Mouse (Mus musculus): Measurements from ENCODE around the gene Mylpf.

- TF ChIP-seq TAL1 (conservative IDR thresholded peaks at IDR 0.05; ENCODE audit: low read depth, low read length) (no peak), CTCF (IDR thresholded peaks at IDR 0.05; ENCODE audit: low read depth, low read length) (no peak), GATA1 (IDR thresholded peaks at IDR 0.05; ENCODE audit: borderline replicate concordance, low read length) (no peak)
Measured at GRCm38 (mm10) chr7:127255965-127256364, 47.3 kb downstream of the Mylpf start.

Measured in G1E (cell line).